Mouse (Mus musculus) thymus, postnatal 36 days (tissue): ENCODE results near the gene Med15.

Source experiments
- DNase-seq, 2 experiments: peaks; one replicate each; pipeline ENCODE4 v3.0.0; 2022; ENCODE audit warnings: mixed read lengths in 2 of 2

Med15 gene

GRCm38 (mm10) chr16:17729974-17730373 is 2.7 kb downstream of the Med15 start:
- no peak for DNase-seq

GRCm38 (mm10) chr16:17727179-17727861 is 5.4 kb downstream of the Med15 start:
- DNase-seq = peak; percentile 54 to 65

GRCm38 (mm10) chr16:17724448-17724847 is 8.2 kb downstream of the Med15 start:
- DNase-seq = no peak

- DNase-seq = no peak
Observed at GRCm38 (mm10) chr16:17723325-17723626, 9.4 kb downstream of the Med15 start.

- peak; percentile 87 to 91 for DNase-seq
Observed at GRCm38 (mm10) chr16:17722461-17723324, 10.0 kb downstream of the Med15 start.

- DNase-seq = no peak
Observed at GRCm38 (mm10) chr16:17721822-17722460, 10.8 kb downstream of the Med15 start.

GRCm38 (mm10) chr16:17721114-17721808 is 11.4 kb downstream of the Med15 start:
- DNase-seq = no peak

- DNase-seq = no peak
Observed at GRCm38 (mm10) chr16:17717791-17718190, 14.9 kb downstream of the Med15 start.

GRCm38 (mm10) chr16:17707541-17707940 is 25.1 kb downstream of the Med15 start:
- no peak for DNase-seq

- DNase-seq = no peak
Observed at GRCm38 (mm10) chr16:17701043-17701405, 31.7 kb downstream of the Med15 start.

GRCm38 (mm10) chr16:17700386-17701042 is 32.2 kb downstream of the Med15 start:
- DNase-seq = no peak

- DNase-seq = no peak
Observed at GRCm38 (mm10) chr16:17694860-17695259, 37.8 kb downstream of the Med15 start.

GRCm38 (mm10) chr16:17669886-17670285 is 62.8 kb downstream of the Med15 start:
- no peak for DNase-seq

GRCm38 (mm10) chr16:17665568-17665967 is 67.1 kb downstream of the Med15 start:
- DNase-seq = no peak

GRCm38 (mm10) chr16:17656212-17656871 is 76.3 kb downstream of the Med15 start:
- DNase-seq = no peak

GRCm38 (mm10) chr16:17654188-17654795 is 78.4 kb downstream of the Med15 start:
- no peak for DNase-seq

- no peak for DNase-seq
Observed at GRCm38 (mm10) chr16:17653601-17654000, 79.1 kb downstream of the Med15 start.

- DNase-seq = no peak
Observed at GRCm38 (mm10) chr16:17652607-17653006, 80.1 kb downstream of the Med15 start.

GRCm38 (mm10) chr16:17650711-17651110 is 82.0 kb downstream of the Med15 start:
- DNase-seq = no peak

GRCm38 (mm10) chr16:17649925-17650605 is 82.6 kb downstream of the Med15 start:
- DNase-seq = no peak
